Mouse (Mus musculus): ENCODE measurements around the gene Acrbp.

- TF ChIP-seq CTCF (IDR thresholded peaks at IDR 0.05; ENCODE audit: control insufficient read depth, insufficient read depth, insufficient read length) (no peak), USF1 (IDR thresholded peaks at IDR 0.05; ENCODE audit: low read depth) (no peak), CEBPB (IDR thresholded peaks at IDR 0.05; ENCODE audit: low read depth) (no peak)
Measured at GRCm38 (mm10) chr6:125095391-125096278, 46.1 kb downstream of the Acrbp start, which contains the start of gene Chd4.

Measured in C2C12 (cell line).